Mouse (Mus musculus): Measurements from ENCODE around the gene 4930595D18Rik. TPM values are rescaled to one million over a fixed set of nuclear protein-coding genes. Genes with fewer than 3 reads are reported as not detected.

4930595D18Rik gene
- not detected in 2 replicates for polyA plus RNA-seq (2021; fragmentation: Nextera tagmentation)
- long read RNA-seq, experiment 1 = 0 reads
- long read RNA-seq, experiment 2, partial matches to known transcripts = 0 of 1 reads
- long read RNA-seq, experiment 2, other reads (novel, unspliced or antisense) = 1 of 1 reads

DNA sequence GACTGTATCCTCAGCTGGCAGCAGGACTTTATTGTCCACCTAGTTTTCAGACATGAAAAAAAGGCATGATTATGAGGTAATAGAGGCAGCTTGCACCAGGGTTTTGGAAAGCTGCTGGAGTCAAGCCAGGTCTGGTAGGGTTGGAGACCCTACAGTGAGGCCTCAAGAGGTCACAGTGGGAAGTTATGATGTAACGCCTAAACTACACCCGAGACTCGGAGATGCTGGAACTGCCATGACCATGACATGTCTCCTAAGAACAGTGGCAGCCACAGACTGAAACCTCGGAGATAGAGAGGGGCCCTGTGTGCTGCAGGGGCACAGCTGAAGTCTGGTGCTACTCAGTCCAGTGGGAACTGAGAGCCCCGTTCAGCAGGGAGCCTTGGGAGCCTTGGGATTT lies at the start of gene 4930595D18Rik:
TSS of gene 4930595D18Rik (minus strand) at position 16 of the 400 bp plus-strand sequence.

GRCm38 (mm10) chr12:111165831-111166591 lies 18.3 kb downstream of the 4930595D18Rik start, which contains the start of gene Traf3:
Traf3 (plus strand) TSS chr12:111166370.

Other genes starting within 250 kb of the 4930595D18Rik start
- gene Ankrd9, start 205.5 kb downstream of the 4930595D18Rik start, polyA plus RNA-seq (2021; fragmentation: Nextera tagmentation) = 30.2 and 38.4 TPM in 2 replicates
- gene Rcor1, start 145.1 kb downstream of the 4930595D18Rik start, polyA plus RNA-seq (2021; fragmentation: Nextera tagmentation) = 1.6 and 2.6 TPM in 2 replicates
- 3.1 and 14.6 TPM in 2 replicates for gene Traf3, start 18.1 kb downstream of the 4930595D18Rik start, polyA plus RNA-seq (2021; fragmentation: Nextera tagmentation)
- gene Amn, start 86.6 kb upstream of the 4930595D18Rik start, polyA plus RNA-seq (2021; fragmentation: Nextera tagmentation) = 22.5 and 29.8 TPM in 2 replicates
- gene Cdc42bpb, start 193.2 kb upstream of the 4930595D18Rik start, polyA plus RNA-seq (2021; fragmentation: Nextera tagmentation) = 25.6 and 28.3 TPM in 2 replicates
- 3.7 and 5.8 TPM in 2 replicates for gene Lbhd2, start 222.3 kb upstream of the 4930595D18Rik start, polyA plus RNA-seq (2021; fragmentation: Nextera tagmentation)
- gene Exoc3l4, start 232.5 kb upstream of the 4930595D18Rik start, polyA plus RNA-seq (2021; fragmentation: Nextera tagmentation) = 2.9 and 3.2 TPM in 2 replicates

Measured in left cerebral cortex, adult 6 months (tissue).